Mouse (Mus musculus) lung, embryonic 14.5 days (tissue): ENCODE data around the gene Sema6c. TPM values are rescaled to one million over a fixed set of nuclear protein-coding genes. Genes with fewer than 3 reads are reported as not detected.
"Not testable (repeated sequence)": the region's sequence is repeated elsewhere in the genome, so short reads cannot be mapped to it uniquely, and the experiment has no call there.

ENCODE experiments used
- ATAC-seq: fragments of 200-750 bp; cut with Nextera tagmentation; 2 replicates; pipeline ENCODE4 v1.8.0; 2017; ENCODE audit warnings: mild to moderate bottlenecking, moderate TSS enrichment, moderate library complexity; ENCODE audit not compliant: insufficient read depth
- DNase-seq: peaks from one replicate; pipeline ENCODE4 v3.0.0-alpha.2; 2015
- H3K27ac ChIP-seq: fragments of 300-500 bp; sonication (generic); 2 replicates; pipeline ENCODE4 v1.5.1; 2014; ENCODE audit warnings: low read depth, mild to moderate bottlenecking, moderate library complexity
- H3K27me3 ChIP-seq: fragments of 300-500 bp; sonication (generic); 2 replicates; pipeline ENCODE4 v1.6.1; 2014; ENCODE audit warnings: low read length, control low read depth; ENCODE audit not compliant: insufficient read depth
- H3K36me3 ChIP-seq: fragments of 300-500 bp; sonication (generic); 2 replicates; pipeline ENCODE4 v1.6.1; 2014; ENCODE audit warnings: control low read depth; ENCODE audit not compliant: insufficient read depth
- H3K4me1 ChIP-seq: fragments of 300-500 bp; sonication (generic); 2 replicates; pipeline ENCODE4 v1.6.1; 2014; ENCODE audit warnings: antibody characterized with exemption, control low read depth; ENCODE audit not compliant: insufficient read depth
- H3K4me2 ChIP-seq: fragments of 300-500 bp; sonication (generic); 2 replicates; pipeline ENCODE4 v1.6.1; 2014; ENCODE audit warnings: mild to moderate bottlenecking
- H3K4me3 ChIP-seq: fragments of 300-500 bp; sonication (generic); 2 replicates; pipeline ENCODE4 v1.5.1; 2014; ENCODE audit warnings: low read depth, low read length
- H3K9ac ChIP-seq: fragments of 300-500 bp; sonication (generic); 2 replicates; pipeline ENCODE4 v1.6.1; 2014
- H3K9me3 ChIP-seq: fragments of 300-500 bp; sonication (generic); 2 replicates; pipeline ENCODE4 v1.6.1; 2016; ENCODE audit warnings: low read depth, low read length, control low read depth
- CTCF ChIP-seq: IDR thresholded peaks from 2 replicates; pipeline ENCODE4 v1.5.1; 2016; ENCODE audit warnings: antibody characterized with exemption, low read depth
- WGBS: fragments of 180-500 bp; shearing (Covaris S2); extraction: QIAGEN DNeasy Blood & Tissue Kit; methylation state at CpG from one replicate; pipeline ENCODE4 v1.1.7; 2014; 5-methylcytosine and 5-hydroxymethylcytosine counted together
- polyA plus RNA-seq: library from polyadenylated mRNA; unstranded; fragments of >200 nt; fragmentation: Nextera tagmentation; extraction: Ambion mirVana; gene quantifications from 2 replicates; pipeline ENCODE4 v1.2.1, GENCODE M21; 2014

Sema6c gene
- polyA plus RNA-seq, 1 experiment from 2014 or later = 5.4 TPM

DNA sequence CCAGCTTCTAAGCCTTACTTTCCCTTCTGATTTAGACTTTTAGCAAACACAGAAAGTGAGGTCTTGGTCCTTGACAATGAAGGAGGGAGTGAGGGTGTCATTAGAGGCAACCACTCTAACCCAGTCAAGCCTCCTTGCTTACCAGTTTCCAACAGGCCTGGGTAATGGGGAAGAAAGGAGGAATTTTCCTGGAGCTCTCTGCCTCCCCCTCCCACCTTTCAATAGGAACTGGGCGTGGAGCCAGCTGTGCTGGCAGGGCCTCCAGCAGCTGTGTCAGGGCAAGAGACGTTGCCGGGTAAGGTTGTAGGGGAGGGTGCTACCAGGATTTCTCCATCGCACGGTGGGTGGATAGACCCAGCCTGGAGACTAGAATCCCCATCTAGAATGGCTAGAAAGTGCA is 35.3 kb upstream of the Sema6c start:
- Histone ChIP-seq H3K36me3 (peaks cover 49% of the 10 kb centered on the region), H3K27ac (peak overlapping the region; percentile 47), H3K4me2 (no peak overlapping the region), H3K9ac (no peak overlapping the region; the same call in 1 of the 2 replicates), H3K9me3 (no peaks in the 10 kb centered on the region), H3K4me3 (no peak overlapping the region), H3K4me1 (peaks cover 5% of the 10 kb centered on the region), H3K27me3 (no peaks in the 10 kb centered on the region)
- DNase-seq (peak; percentile 81), ATAC-seq (peak; percentile 39; the same call in 1 of the 2 replicates)
- 4% methylated on average over 5 of the region's 5 CpGs for WGBS
- no peak for TF ChIP-seq CTCF

DNA sequence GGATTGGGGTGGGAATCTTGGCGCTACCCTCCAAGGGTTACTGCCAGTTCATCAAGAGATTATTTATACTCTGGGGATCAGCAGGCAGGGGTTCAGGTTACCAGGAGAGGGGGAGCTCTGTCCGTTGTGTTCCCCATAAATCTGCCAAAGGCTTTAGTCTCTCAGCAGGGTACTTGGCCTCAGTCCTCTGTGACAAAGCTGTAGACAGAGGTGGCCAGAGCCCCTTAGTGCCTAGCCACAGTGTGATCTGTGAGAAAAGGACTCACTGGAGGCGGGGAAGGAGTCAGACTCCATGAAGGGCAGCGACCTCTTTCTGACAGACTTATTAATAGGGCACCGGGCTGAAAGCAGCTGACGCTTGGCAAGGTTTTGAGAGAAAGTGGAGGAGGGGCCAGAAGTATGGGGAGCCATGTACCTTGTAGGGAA is 31.0 kb upstream of the Sema6c start:
- Histone ChIP-seq H3K4me2 (no peak overlapping the region), H3K4me3 (no peak overlapping the region), H3K36me3 (peaks cover 25% of the 10 kb centered on the region), H3K9ac (no peak overlapping the region), H3K27me3 (no peaks in the 10 kb centered on the region), H3K9me3 (no peaks in the 10 kb centered on the region), H3K4me1 (peaks cover 5% of the 10 kb centered on the region), H3K27ac (no peak overlapping the region)
- no peak for ATAC-seq
- WGBS = 40% methylated on average over 6 of the region's 6 CpGs
- TF ChIP-seq CTCF = no peak
- no peak for DNase-seq

DNA sequence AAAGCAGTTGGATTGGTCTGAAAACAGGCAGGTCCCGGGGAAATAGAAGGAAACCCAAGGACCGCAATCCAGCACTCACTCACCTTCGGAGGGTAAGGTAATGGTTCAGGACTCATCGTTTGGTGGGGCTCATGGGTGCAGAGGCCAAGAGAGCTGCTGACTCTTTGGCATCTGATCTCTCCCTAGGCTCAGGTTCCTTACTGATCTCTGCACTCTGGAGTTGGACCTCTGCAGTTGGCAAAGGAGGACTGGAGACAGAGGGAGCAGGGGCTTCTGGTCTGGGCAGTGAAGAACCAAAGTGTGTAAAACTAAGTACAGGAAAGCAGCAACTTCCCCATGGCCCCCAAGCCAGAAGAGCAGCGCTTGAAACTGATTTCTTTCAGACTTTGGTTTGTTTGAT is 30.2 kb upstream of the Sema6c start:
- Histone ChIP-seq H3K9me3 (no peaks in the 10 kb centered on the region), H3K4me3 (no peak overlapping the region), H3K27me3 (no peaks in the 10 kb centered on the region), H3K9ac (no peak overlapping the region), H3K4me2 (no peak overlapping the region), H3K27ac (no peak overlapping the region), H3K4me1 (peaks cover 1% of the 10 kb centered on the region), H3K36me3 (peaks cover 25% of the 10 kb centered on the region)
- WGBS = 77% methylated on average over 5 of the region's 5 CpGs
- DNase-seq = no peak
- ATAC-seq = no peak
- TF ChIP-seq CTCF = no peak

DNA sequence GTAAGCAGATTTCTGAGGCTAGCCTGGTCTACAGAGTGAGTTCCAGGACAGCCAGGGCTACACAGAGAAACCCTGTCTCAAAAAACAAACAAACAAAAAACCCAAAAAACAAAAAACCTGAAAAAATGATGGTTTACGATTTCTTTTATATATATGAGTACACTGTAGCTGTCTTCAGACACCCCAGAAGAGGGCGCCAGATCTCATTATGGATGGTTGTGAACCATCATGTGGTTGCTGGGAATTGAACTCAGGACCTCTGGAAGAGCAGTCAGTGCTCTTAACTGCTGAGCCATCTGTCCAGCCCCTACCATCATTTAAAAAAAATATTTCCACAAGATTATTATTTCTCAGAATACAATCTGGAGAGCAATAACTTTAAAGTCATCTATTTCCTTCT is 27.9 kb upstream of the Sema6c start:
- peaks cover 25% of the 10 kb centered on the region for H3K36me3 ChIP-seq
- ATAC-seq, H3K4me1 ChIP-seq, H3K27me3 ChIP-seq, H3K4me3 ChIP-seq, H3K4me2 ChIP-seq, H3K27ac ChIP-seq, DNase-seq, H3K9ac ChIP-seq, H3K9me3 ChIP-seq: not testable (repeated sequence)
- TF ChIP-seq CTCF = peak; percentile 21; the same call in 1 of the 2 replicates
- WGBS = 82% methylated on average over 2 of the region's 2 CpGs

DNA sequence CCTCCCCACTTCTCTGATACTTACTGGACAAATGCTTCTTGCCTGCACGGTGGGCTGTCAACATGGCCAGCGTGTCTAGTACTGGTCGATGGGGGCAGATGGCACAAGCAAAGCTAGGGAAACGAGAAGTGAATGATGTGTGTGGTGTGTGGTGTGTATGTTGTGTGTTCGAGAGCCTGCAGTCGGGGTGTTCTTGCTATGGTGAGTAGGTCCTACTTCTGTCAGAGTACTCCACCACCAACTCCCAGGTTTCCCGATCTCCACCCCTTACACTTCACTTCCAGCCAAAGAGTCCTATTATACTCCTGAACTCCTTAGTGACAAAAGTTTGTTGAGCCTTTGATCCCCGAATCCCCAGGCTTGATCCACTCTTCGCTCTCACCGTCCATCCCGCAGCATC is 27.1 kb upstream of the Sema6c start:
- no peaks in the 10 kb centered on the region for H3K4me1 ChIP-seq
- 52% methylated on average over 11 of the region's 11 CpGs for WGBS
- H3K4me2 ChIP-seq = peak overlapping the region; percentile 71
- TF ChIP-seq CTCF = no peak
- ATAC-seq (0 out of 2 replicates have a peak, but pooled peaks have one; percentile 9), DNase-seq (no peak)
- H3K27ac ChIP-seq = peak overlapping the region; percentile 75; the same call in 1 of the 2 replicates
- H3K4me3 ChIP-seq = peak overlapping the region; percentile 61
- H3K27me3 ChIP-seq = no peaks in the 10 kb centered on the region
- no peaks in the 10 kb centered on the region for H3K9me3 ChIP-seq
- peak overlapping the region; percentile 74 for H3K9ac ChIP-seq
- H3K36me3 ChIP-seq = peaks cover 25% of the 10 kb centered on the region

DNA sequence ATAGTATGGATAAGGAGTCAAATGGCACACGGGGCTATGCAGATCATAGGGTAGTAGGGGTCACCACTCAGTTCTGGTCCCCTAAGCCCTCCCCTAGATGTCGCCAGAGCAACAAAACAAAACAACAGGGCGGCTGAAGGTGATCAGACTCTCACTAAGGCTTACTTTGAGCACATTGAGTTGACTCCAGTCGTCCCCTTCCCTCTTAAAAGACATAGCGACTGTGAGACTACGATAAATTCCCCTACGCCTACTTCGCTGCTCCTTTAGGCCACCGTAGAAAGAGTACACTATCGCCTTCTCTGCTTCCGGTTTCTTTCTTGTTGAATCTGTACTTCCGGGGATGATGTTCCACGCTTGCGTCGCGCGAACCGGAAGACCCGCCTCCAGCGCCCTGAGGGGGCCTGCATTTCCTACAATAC is 26.6 kb upstream of the Sema6c start, which contains the start of the genes Scnm1 and Lysmd1:
Gene Scnm1, minus strand, starts transcription at position 332 of the 422 bp plus-strand sequence.
Gene Lysmd1, plus strand, starts transcription at position 409 of the 422 bp plus-strand sequence.
- no peaks in the 10 kb centered on the region for H3K4me1 ChIP-seq
- no peaks in the 10 kb centered on the region for H3K9me3 ChIP-seq
- peaks cover 21% of the 10 kb centered on the region for H3K36me3 ChIP-seq
- H3K9ac ChIP-seq = peak within 1 kb of the TSS; percentile 74
- ATAC-seq (peak; percentile 91), DNase-seq (peak; percentile 97)
- 0% methylated on average over 20 of the region's 20 CpGs for WGBS
- no peaks in the 10 kb centered on the region for H3K27me3 ChIP-seq
- peak within 1 kb of the TSS; percentile 71 for H3K4me2 ChIP-seq
- TF ChIP-seq CTCF = peak; percentile 18; the same call in 1 of the 2 replicates
- H3K27ac ChIP-seq = peak within 1 kb of the TSS; percentile 75; the same call in 1 of the 2 replicates
- H3K4me3 ChIP-seq = peak within 1 kb of the TSS; percentile 61

DNA sequence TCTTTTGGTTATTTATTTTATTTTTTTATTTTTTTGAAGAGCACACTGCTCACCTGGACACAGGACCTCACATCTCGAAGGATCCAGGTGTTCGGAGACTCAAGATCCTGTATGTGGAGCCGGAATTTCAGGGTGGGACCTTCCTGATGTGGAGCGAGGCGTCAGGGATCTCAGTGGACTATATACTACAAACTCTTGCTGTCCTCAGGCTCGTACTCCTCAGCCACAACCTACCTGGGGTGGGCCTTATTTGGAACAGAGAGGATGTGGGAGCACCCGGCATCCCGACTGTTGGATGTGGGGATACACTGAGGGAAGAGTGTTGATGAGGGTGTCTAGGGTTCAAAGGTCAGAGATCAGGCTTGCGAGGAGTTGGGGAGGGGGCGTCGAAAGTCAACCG is 26.1 kb upstream of the Sema6c start:
- Histone ChIP-seq H3K4me3 (peak overlapping the region; percentile 61), H3K36me3 (peaks cover 16% of the 10 kb centered on the region; the same call in 1 of the 2 replicates)
- H3K4me2 ChIP-seq, H3K4me1 ChIP-seq, DNase-seq, H3K9me3 ChIP-seq, H3K9ac ChIP-seq, H3K27ac ChIP-seq, H3K27me3 ChIP-seq: not testable (repeated sequence)
- no CpG with 5 or more reads among the region's 12 CpGs for WGBS
- ATAC-seq = peak; percentile 60
